Mouse (Mus musculus) large intestine, adult 2 months (tissue): ENCODE measurements at regions not wholly inside any gene's neighbourhood (a gene's known extent, or its start where the extent isn't known, plus 50 kb on each side); places are given as distances from the start of the nearest gene placed in this dataset.

Source experiments
- DNase-seq: peaks from one replicate; pipeline ENCODE4 v3.0.0-alpha.2; 2012; ENCODE audit warnings: low read depth, low spot score
- WGBS: fragments of 180-500 bp; shearing (Covaris S2); methylation state at CpG from one replicate; pipeline ENCODE4 v1.1.7; 2018; 5-methylcytosine and 5-hydroxymethylcytosine counted together

GRCm38 (mm10) chr2:167878255-167878865 lies 53.5 kb upstream of the Ptpn1 start:
- 61% methylated on average over 11 of the region's 11 CpGs for WGBS
- DNase-seq: no peak

GRCm38 (mm10) chr2:167877254-167877870 lies 54.5 kb upstream of the Ptpn1 start:
- DNase-seq: no peak
- WGBS: 50% methylated on average over 11 of the region's 11 CpGs

GRCm38 (mm10) chr2:167872507-167872906 lies 59.4 kb upstream of the Ptpn1 start:
- DNase-seq: no peak
- WGBS: 85% methylated on average over 4 of the region's 4 CpGs

GRCm38 (mm10) chr2:167870153-167870552 lies 61.7 kb upstream of the Ptpn1 start:
- WGBS: 63% methylated on average over 6 of the region's 6 CpGs
- no peak for DNase-seq

- no peak for DNase-seq
- WGBS: 52% methylated on average over 10 of the region's 10 CpGs
Observed at GRCm38 (mm10) chr2:167866751-167867150, 65.1 kb upstream of the Ptpn1 start.

- no peak for DNase-seq
- 81% methylated on average over 3 of the region's 3 CpGs for WGBS
Observed at GRCm38 (mm10) chr2:167865525-167865924, 66.3 kb upstream of the Ptpn1 start.

- WGBS: 22% methylated on average over 7 of the region's 7 CpGs
- DNase-seq: no peak
Observed at GRCm38 (mm10) chr2:167864672-167865071, 67.2 kb upstream of the Ptpn1 start.

- 23% methylated on average over 8 of the region's 8 CpGs for WGBS
- DNase-seq: no peak
Observed at GRCm38 (mm10) chr2:167864228-167864627, 67.6 kb upstream of the Ptpn1 start.

GRCm38 (mm10) chr2:167863616-167864015 lies 68.2 kb upstream of the Ptpn1 start:
- WGBS: 88% methylated on average over 6 of the region's 6 CpGs
- no peak for DNase-seq

GRCm38 (mm10) chr2:167861178-167861520 lies 70.7 kb upstream of the Ptpn1 start:
- 90% methylated on average over 2 of the region's 2 CpGs for WGBS
- no peak for DNase-seq

GRCm38 (mm10) chr2:167860457-167861177 lies 71.2 kb upstream of the Ptpn1 start:
- WGBS: 33% methylated on average over 10 of the region's 10 CpGs
- no peak for DNase-seq

- WGBS: 67% methylated on average over 10 of the region's 10 CpGs
- DNase-seq: no peak
Observed at GRCm38 (mm10) chr2:167859575-167859974, 72.3 kb upstream of the Ptpn1 start.

- WGBS: 84% methylated on average over 10 of the region's 10 CpGs
- DNase-seq: no peak
Observed at GRCm38 (mm10) chr2:167858346-167858745, 73.5 kb upstream of the Ptpn1 start.

- WGBS: 70% methylated on average over 8 of the region's 8 CpGs
- DNase-seq: no peak
Observed at GRCm38 (mm10) chr2:167857911-167858310, 73.9 kb upstream of the Ptpn1 start.

GRCm38 (mm10) chr2:167856920-167857475 lies 74.9 kb upstream of the Ptpn1 start:
- 42% methylated on average over 10 of the region's 10 CpGs for WGBS
- DNase-seq: no peak

- no peak for DNase-seq
- WGBS: 33% methylated on average over 3 of the region's 3 CpGs
Observed at GRCm38 (mm10) chr2:167856020-167856419, 75.8 kb upstream of the Ptpn1 start.

- DNase-seq: no peak
- WGBS: 81% methylated on average over 1 of the region's 1 CpGs
Observed at GRCm38 (mm10) chr2:167854060-167854459, 77.8 kb upstream of the Ptpn1 start.

GRCm38 (mm10) chr2:167853411-167853821 lies 78.4 kb upstream of the Ptpn1 start:
- WGBS: 62% methylated on average over 8 of the region's 8 CpGs
- DNase-seq: no peak

GRCm38 (mm10) chr2:167852582-167852981 lies 79.3 kb upstream of the Ptpn1 start:
- DNase-seq: no peak
- 77% methylated on average over 9 of the region's 9 CpGs for WGBS

GRCm38 (mm10) chr2:167851216-167851896 lies 80.5 kb upstream of the Ptpn1 start:
- 74% methylated on average over 11 of the region's 11 CpGs for WGBS
- DNase-seq: no peak
